Mouse (Mus musculus) cerebellum, adult 9-10 months (tissue): ENCODE data around the gene Rbmy.
"Not testable (repeated sequence)": the region's sequence is repeated elsewhere in the genome, so short reads cannot be mapped to it uniquely, and the experiment has no call there.

Experiments
- DNase-seq: peaks from one replicate; pipeline ENCODE4 v3.0.0; 2022

The Rbmy gene

GRCm38 (mm10) chrY:2830380-2830779, at the start of gene Rbmy, which contains the start of gene Gm10256:
Gene Rbmy, plus strand, starts transcription at chrY:2830680.
Gene Gm10256, plus strand, starts transcription at chrY:2830699.
- not testable (repeated sequence) for DNase-seq

- not testable (repeated sequence) for DNase-seq
These were observed 34.4 kb upstream of the Rbmy start, which contains the start of gene Gm4064 for GRCm38 (mm10) chrY:2796105-2796504. Gene Gm4064, minus strand, starts transcription at chrY:2796205.
